Mouse (Mus musculus) retina, embryonic 14.5 days (tissue): Measurements from ENCODE around the gene Gsap.
"Not testable (repeated sequence)": the region's sequence is repeated elsewhere in the genome, so short reads cannot be mapped to it uniquely, and the experiment has no call there.

Source experiments
- DNase-seq: peaks from one replicate; pipeline ENCODE4 v3.0.0-alpha.2; 2015; ENCODE audit warnings: low spot score

Gsap gene

DNA sequence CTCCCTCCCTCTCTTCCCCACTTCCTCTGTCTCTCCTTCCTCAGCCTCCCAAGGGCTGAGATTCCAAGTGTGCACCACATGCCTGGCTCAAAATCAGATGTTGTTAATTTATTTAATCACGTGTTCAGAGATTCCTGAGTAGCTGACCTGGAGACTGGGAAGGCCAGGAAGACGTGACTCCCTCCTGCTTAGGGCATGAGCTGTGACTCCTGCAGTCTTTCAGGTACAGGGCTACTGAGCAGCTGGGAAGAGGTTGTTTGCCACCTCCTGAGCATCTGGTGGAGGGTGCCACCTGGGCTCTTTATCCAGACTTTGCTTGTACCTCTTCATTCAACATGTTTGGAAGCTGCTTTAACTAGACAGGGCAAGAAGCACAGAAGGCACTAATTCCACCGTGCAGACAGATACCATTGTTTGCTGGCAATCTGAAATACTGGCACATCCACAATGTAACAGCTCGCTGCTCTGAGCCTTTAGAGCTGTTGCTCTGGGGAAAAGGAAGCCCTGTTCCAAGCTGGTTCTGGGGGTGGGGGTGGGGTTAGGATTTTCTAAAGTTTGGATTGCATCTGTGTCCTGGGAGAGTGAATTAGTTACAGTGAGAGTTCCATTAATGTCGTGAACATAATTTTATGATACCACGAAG, 75.3 kb downstream of the Gsap start:
- DNase-seq, result no peak

GRCm38 (mm10) chr5:21263202-21264055, 77.4 kb downstream of the Gsap start:
- peak; percentile 72 for DNase-seq

GRCm38 (mm10) chr5:21264352-21265021, 78.4 kb downstream of the Gsap start:
- DNase-seq, result no peak

DNA sequence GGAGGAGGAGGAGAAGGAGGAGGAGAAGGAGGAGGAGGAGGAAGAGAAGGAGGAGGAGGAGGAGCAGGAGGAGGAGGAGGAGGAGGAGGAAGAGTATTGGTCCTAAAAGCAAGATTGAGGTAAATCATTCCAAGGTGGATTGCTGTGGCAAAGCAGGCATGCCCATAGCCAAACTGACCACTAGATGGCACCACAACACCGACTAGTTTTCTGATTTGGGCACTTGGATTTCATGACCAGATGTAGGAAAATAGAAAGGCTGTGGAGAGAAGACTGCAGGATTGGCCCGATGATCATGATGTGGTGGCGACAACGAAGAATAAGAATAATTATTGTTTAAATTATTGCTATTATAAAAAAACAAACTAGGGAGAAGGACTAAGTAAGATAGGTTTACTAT, 79.0 kb downstream of the Gsap start:
- DNase-seq, result peak; percentile 96

GRCm38 (mm10) chr5:21267090-21267489, 81.0 kb downstream of the Gsap start:
- DNase-seq, result no peak

GRCm38 (mm10) chr5:21269446-21269845, 83.4 kb downstream of the Gsap start:
- no peak for DNase-seq

GRCm38 (mm10) chr5:21270756-21271155, 84.7 kb downstream of the Gsap start:
- no peak for DNase-seq

DNA sequence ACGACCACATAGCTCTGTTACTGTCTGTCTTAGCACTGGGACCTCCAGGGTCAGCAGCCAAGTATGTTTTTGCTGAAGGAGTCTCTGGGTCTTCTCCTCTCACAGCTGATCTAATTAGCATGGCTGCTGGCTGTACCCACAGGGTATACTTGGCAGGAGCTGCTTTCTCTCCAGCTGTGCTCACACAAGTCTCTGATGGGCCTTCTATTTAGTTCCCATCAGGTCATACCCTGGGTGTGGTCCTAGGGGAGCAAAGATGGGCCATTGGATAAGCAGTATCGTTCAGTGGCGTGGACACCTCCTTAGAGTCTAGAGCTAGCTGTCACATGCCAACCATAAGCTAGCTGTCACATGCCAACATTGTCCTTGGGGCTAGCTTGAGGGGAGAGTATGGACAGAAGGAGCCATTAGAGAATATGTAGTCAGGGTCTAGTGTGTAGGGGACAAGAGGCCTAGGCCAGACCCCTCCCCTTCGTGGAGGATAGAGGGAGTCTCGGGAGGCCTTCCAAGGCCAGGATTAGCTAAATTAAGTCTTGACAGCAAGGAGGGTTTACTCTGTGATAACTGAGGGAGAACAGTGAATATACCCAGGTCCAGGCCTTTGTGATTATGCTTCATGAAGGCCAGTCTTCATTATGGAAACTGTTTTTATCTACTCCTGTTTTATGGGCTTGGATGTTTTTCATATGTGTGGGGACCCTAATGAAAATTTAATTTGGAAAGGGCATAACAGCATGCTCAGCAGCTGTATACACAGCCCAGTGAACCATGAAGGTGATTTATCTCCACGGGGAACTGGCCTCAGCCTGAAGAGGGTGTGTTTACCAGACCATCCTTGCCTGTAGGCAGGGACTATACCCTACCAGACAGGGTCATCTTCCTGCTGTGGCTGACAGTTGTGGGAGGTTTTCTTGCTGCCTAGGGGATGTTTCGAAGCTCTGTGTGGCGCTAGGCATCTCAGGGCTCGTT, 85.6 kb downstream of the Gsap start:
- peak; percentile 59 for DNase-seq

- DNase-seq, result not testable (repeated sequence)
Measured at GRCm38 (mm10) chr5:21277685-21278084, 91.6 kb downstream of the Gsap start.

DNA sequence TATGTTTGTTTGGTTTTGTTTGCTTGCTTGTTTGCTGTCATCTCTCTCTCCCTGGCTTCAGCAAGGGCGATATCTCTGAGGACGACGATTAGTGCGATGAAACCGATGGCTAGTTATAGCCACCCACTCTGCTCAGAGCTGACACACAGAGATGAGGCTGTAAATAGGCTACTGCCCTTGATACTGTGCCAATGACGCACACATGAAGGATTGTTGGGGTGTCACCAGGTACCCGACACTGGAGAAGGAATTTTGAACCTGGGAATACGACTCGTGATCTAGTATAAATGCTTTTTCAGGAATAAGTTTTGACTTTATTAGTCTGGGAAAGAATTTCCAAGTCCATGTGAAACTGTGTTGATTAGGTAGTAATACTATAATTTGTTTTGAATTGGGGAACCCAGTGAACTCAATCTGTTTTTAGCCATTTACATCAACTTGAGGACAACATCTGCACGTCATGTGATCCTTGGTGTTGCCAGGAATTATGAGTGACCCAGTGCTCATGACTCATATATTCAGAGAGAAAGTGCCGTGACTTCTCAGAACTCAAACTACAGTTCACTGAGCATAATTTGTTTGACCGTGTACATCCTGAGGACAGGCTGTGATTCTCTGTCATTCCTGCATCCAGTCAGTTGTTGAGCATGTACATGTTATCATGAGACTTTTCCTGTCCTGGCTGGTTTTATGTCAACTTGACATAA, 97.5 kb downstream of the Gsap start:
- DNase-seq, result no peak

DNA sequence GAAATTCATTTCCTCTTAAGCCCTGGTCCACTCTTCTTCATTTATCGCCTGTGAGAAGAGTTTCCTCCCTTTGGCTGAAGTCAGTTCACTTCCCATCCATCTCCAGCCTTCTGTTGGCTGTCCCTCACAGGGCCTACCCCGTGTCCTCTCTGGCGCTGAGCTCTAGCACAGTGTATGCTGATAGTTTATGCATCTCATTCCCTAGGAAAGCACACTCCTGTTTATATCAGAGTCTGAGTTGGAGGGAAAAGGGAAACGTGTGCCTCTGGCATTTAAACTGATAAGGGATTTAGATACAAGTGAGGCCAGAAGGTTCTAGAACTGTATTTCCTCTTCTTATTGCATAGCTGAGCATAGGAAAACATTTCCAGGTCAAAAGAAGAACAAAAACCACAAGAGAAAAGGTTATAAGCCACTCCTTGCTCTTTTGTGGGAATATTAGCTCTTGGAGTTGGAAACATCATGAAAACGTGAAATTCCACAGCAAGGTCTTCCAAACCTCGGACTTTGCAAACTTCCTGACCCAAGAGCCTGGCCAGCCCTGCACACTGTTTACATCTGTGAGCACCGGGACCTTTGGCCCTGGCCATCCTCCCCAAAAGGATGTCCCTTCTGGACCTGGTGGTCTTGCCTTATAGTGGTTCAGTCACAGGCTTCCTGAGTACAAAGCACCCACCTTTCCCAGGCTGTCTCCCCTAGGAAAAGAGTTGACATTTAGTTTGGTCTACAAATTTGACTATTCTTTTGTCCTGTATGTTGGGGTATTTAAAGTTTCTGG, 102.8 kb downstream of the Gsap start:
- no peak for DNase-seq

GRCm38 (mm10) chr5:21290594-21290993, 104.5 kb downstream of the Gsap start:
- no peak for DNase-seq

GRCm38 (mm10) chr5:21295683-21296082, 109.6 kb downstream of the Gsap start:
- no peak for DNase-seq

DNA sequence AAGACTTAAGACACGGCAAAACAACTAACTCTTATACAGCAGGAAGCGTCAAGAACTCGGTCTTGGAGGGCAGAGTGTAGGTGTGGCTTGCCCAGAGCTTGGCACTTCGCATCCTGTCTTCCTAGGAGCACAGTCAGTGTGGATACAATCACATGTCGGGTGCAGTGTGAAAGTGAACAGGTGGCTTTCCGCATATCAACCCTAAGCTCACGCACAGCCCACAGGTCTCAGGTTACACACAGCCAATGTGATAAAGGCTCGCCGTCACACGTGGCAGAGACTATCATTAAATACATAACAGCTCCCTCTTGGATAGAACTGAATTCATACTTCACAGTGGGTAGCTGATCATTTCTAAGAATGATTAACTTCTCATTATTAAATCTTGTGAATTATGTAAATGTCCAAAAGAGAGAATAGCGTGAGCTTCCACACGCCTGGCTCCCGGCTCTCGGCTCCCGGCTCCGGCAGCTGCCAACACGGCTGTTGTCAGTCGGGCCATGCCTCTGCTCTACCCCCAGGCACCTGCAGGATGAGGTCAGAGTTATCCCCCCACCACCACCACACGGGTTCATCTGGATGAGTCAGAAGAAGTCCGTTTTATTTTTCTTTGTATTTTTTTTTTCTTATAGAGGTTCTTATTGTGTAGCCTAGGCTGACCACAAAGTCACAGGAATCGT, 113.2 kb downstream of the Gsap start:
- DNase-seq, result no peak

DNA sequence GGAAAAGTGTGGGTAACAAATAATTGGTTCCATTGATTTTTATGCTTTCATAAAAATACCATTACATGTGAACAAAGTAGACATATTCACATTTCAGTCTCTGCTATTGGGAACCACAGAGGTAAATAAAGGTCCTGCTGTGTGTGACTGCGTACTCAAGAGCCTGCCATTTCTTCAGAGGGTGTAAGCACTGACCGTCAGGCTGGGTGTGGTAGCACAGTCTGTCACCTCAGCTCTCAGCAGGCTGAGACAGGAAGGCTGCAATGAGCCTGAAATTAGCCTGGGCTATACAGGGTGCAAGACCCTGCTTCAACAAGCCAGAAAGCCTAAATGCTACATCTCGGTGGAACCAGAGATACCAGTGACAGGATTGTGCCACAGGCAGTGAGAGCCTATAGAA, 114.0 kb downstream of the Gsap start:
- DNase-seq, result no peak

GRCm38 (mm10) chr5:21301011-21301410, 115.0 kb downstream of the Gsap start:
- no peak for DNase-seq

DNA sequence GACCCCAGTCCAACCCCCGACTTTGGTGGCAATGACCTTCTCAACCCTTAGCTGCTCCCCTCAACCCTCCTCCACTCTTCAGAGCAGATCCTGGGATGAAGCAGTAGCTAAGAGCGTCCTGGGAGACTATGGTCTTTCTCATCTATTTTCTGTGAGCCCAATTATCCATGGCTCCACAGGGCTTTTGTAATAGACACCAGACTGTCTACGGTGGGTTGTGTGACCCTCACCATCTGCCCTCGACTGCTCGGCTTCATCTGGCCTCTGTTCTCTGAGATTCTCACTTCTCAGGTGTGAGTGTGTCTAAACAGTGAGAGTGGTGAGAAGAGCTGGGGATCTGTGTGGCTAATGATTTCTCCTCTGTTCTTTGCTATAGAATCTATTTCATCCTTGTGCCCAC, 121.1 kb downstream of the Gsap start:
- DNase-seq, result no peak

GRCm38 (mm10) chr5:21314696-21315095, 128.6 kb downstream of the Gsap start:
- no peak for DNase-seq

GRCm38 (mm10) chr5:21320138-21320537, 134.1 kb downstream of the Gsap start:
- no peak for DNase-seq

- DNase-seq, result peak; percentile 79
Measured at GRCm38 (mm10) chr5:21326494-21326893, 140.4 kb downstream of the Gsap start.
